Mouse (Mus musculus) embryonic facial prominence, embryonic 12.5 days (tissue): ENCODE data around the gene Brip1. TPM values are rescaled to one million over a fixed set of nuclear protein-coding genes. Genes with fewer than 3 reads are reported as not detected.

Experiments used
- ATAC-seq: fragments of 200-750 bp; cut with Nextera tagmentation; 2 replicates; pipeline ENCODE4 v1.8.0; 2017; ENCODE audit not compliant: insufficient number of reproducible peaks, insufficient read depth, low FRiP score, low TSS enrichment
- H3K27ac ChIP-seq: fragments of 300-500 bp; sonication (generic); 2 replicates; pipeline ENCODE4 v1.5.1; 2016; ENCODE audit warnings: mild to moderate bottlenecking
- H3K27me3 ChIP-seq: fragments of 300-500 bp; sonication (generic); 2 replicates; pipeline ENCODE4 v1.6.1; 2016; ENCODE audit warnings: mild to moderate bottlenecking, moderate library complexity
- H3K36me3 ChIP-seq: fragments of 300-500 bp; sonication (generic); 2 replicates; pipeline ENCODE4 v1.6.1; 2016; ENCODE audit warnings: mild to moderate bottlenecking
- H3K4me1 ChIP-seq: fragments of 300-500 bp; sonication (generic); 2 replicates; pipeline ENCODE4 v1.6.1; 2016
- H3K4me2 ChIP-seq: fragments of 300-500 bp; sonication (generic); replicated peaks from 2 replicates; pipeline ENCODE4 v1.6.1; 2016; ENCODE audit warnings: mild to moderate bottlenecking, moderate library complexity
- H3K4me3 ChIP-seq: fragments of 300-500 bp; sonication (generic); 2 replicates; pipeline ENCODE4 v1.5.1; 2016; ENCODE audit warnings: mild to moderate bottlenecking
- H3K9ac ChIP-seq: fragments of 300-500 bp; sonication (generic); 2 replicates; pipeline ENCODE4 v1.6.1; 2016; ENCODE audit warnings: mild to moderate bottlenecking, moderate library complexity
- H3K9me3 ChIP-seq: fragments of 300-500 bp; sonication (generic); 2 replicates; pipeline ENCODE4 v1.6.1; 2016; ENCODE audit warnings: mild to moderate bottlenecking, moderate library complexity
- WGBS: fragments of 180-500 bp; shearing (Covaris S2); methylation state at CpG from one replicate; pipeline ENCODE4 v1.1.7; 2016; 5-methylcytosine and 5-hydroxymethylcytosine counted together
- polyA plus RNA-seq: library from polyadenylated mRNA; unstranded; fragments of >200 nt; fragmentation: Nextera tagmentation; extraction: Ambion mirVana; gene quantifications from 2 replicates; pipeline ENCODE4 v1.2.1, GENCODE M21; 2016

Gene Brip1
- 9.0 and 9.3 TPM in 2 replicates for polyA plus RNA-seq

DNA sequence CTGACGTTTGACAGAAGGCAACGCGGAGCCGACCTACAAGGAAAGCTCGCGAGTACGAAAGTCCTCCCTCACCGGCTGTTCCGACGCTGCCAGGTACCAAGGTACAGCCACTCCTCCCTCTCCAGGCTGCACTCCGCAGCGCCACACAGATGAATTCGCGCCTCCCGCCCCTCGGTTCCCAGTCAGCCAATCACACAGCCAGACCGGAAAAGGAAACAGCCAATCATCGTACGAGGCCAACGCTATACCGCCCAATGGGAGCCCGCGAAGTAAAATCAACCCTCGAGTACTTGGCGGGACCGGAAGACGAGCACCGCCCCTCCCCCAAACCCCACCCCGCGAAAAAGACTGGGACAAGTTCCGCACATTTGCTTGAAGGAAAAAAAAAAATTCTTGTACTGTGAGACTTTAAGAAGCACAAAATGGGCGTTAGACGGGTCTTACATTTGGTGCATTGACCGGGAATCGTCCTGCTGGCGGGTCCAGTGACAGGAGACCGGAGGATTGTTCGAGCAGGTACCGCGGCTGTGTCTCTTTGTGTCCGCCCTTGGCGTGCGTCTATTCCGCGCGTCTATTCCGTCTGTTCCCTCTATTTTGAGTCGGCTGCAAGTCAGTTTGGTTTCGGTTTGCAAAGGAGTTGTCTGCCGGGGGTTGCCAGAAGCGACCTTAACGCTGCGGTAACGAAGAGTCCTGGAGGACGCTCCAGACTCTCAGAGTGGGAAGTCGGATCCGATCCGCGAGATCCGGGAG lies at the start of gene Brip1:
Gene Brip1, minus strand, starts transcription at position 157 of the 750 bp plus-strand sequence.
- peak within 1 kb of the TSS; percentile 61 for H3K4me2 ChIP-seq
- H3K27ac ChIP-seq: peak within 1 kb of the TSS; percentile 89
- H3K36me3 ChIP-seq: peaks cover 47% of the 10 kb centered on the region
- H3K4me1 ChIP-seq: peaks cover 13% of the 10 kb centered on the region
- peak; percentile 97 for ATAC-seq
- under 1% methylated on average over 60 of the region's 60 CpGs for WGBS
- H3K27me3 ChIP-seq: no peaks in the 10 kb centered on the region
- H3K4me3 ChIP-seq: peak within 1 kb of the TSS; percentile 69
- peaks cover 32% of the 10 kb centered on the region for H3K9me3 ChIP-seq
- peak within 1 kb of the TSS; percentile 81 for H3K9ac ChIP-seq

DNA sequence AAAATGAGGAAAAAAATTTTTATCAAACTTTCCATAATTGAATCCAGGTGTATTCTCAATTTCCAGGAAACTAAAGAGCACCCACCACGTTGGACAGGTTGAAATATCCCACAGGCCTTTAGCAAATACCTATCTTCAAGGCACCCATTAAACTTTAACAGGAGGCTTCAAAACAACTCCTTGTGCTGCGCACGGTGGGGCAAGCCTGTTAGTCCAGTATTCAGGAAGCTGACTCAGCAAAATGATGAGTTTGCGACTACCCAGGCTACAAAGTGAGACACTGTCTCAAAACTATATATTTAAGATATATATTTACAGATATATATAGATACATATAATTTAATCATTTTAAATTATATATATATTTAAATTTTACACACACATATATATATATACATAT lies 31.5 kb upstream of the Brip1 start:
- H3K9me3 ChIP-seq: no peaks in the 10 kb centered on the region
- no peaks in the 10 kb centered on the region for H3K4me1 ChIP-seq
- H3K4me3 ChIP-seq: no peak overlapping the region
- WGBS: 71% methylated on average over 4 of the region's 4 CpGs
- no peak overlapping the region for H3K4me2 ChIP-seq
- no peak for ATAC-seq
- no peaks in the 10 kb centered on the region for H3K27me3 ChIP-seq
- H3K36me3 ChIP-seq: peaks cover 41% of the 10 kb centered on the region
- H3K9ac ChIP-seq: no peak overlapping the region
- no peak overlapping the region for H3K27ac ChIP-seq

DNA sequence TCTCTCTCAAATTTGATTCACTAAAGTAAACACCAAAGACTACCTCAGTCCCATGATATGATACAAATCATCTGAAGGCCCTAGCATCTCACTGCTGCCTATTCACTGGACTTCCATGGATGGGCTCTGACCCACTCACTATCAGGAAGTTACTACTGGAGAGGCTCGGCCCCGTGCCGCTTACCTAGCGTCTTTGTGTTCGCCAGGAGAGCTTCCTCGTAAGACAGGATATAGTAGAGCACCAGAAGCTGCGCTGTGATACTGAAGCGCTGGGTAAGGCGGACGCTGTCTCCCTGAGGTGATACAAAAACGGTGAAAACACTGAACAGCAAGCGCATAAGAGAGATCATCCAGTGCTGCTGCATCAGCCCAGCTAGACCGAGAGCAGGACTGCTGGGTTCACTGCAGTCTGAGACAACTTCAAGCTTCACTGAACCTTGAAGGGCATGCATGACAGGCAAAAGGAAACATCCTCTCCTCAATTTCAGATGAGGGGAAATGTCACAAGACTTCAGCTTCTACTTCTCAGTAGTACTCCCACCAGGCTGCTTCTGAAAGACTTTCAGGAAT lies 30.9 kb upstream of the Brip1 start:
- peaks cover 43% of the 10 kb centered on the region for H3K36me3 ChIP-seq
- no peak for ATAC-seq
- H3K9me3 ChIP-seq: no peaks in the 10 kb centered on the region
- H3K27ac ChIP-seq: no peak overlapping the region
- H3K4me2 ChIP-seq: no peak overlapping the region
- no peaks in the 10 kb centered on the region for H3K4me1 ChIP-seq
- no peak overlapping the region for H3K4me3 ChIP-seq
- no peaks in the 10 kb centered on the region for H3K27me3 ChIP-seq
- 94% methylated on average over 13 of the region's 13 CpGs for WGBS
- no peak overlapping the region for H3K9ac ChIP-seq

DNA sequence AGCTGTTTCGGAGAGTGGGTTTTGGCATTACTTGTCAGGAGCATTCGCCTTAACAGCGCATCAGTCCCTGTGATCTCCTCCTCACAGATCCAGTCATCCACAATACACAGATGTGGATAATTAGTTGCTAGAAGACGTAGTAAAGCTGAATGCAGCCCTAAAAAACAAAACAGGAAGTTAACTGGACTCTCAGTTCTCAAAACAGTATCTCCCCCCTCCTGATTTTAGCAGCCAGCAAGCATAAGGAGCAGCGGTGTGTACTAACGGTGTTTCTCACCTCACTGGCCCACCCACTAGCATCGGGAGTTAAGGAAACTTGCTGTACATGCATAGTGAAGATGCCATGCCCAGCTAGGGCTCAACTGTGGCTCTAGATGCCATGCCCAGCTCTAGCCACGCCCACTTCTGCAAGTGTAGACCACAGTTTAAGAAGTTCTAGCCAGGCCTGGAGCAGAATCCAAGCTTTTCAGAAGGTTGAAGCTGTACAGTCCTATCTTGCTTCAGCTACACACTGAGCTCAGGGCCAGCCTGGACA lies 25.7 kb upstream of the Brip1 start:
- Histone ChIP-seq H3K4me2 (no peak overlapping the region), H3K9ac (no peak overlapping the region), H3K9me3 (no peaks in the 10 kb centered on the region), H3K27me3 (no peaks in the 10 kb centered on the region), H3K36me3 (peaks cover 54% of the 10 kb centered on the region), H3K4me3 (no peak overlapping the region), H3K27ac (no peak overlapping the region), H3K4me1 (no peaks in the 10 kb centered on the region)
- no peak for ATAC-seq
- 87% methylated on average over 8 of the region's 8 CpGs for WGBS

DNA sequence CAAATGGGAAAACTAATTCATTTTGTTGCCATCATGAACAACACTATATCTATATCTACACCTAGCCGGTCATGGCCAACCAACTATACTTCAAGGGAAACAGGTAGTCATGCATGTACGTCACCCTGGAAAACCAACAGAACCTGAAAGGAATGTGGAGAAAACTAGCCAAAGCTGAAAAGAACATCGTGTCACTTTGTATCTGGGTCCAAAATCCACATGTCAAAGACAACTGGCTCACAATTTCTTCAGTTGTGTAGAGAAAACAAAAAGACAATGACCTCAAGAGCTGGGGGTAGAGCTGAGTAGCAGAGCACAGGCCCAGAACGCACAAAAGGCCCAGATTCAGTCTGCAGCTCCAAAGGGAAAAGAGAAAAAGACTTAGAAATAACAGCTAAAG lies 24.8 kb upstream of the Brip1 start:
- Histone ChIP-seq H3K27ac (no peak overlapping the region), H3K27me3 (no peaks in the 10 kb centered on the region), H3K4me1 (no peaks in the 10 kb centered on the region), H3K4me3 (no peak overlapping the region), H3K4me2 (no peak overlapping the region), H3K36me3 (peaks cover 51% of the 10 kb centered on the region), H3K9me3 (no peaks in the 10 kb centered on the region), H3K9ac (no peak overlapping the region)
- no peak for ATAC-seq
- 91% methylated on average over 4 of the region's 4 CpGs for WGBS

DNA sequence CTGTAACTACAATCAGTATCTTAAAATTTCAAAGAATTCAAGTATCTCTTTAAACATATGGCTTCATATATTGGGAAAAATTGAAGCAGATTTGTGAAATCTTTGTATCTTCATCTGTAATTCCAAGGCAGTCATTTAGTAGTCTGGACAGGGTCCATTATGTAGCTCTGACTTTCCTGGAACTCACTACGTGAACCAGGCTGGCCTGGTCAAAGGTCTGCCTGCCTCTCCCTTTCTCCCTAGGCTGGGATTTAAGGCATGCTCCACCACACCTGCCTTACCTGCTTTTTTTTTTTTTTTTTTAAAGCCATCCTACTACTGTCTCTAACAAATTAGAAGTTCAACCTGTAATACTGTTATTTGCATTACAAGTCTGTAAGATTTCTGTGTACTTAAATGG lies 10.8 kb upstream of the Brip1 start:
- Histone ChIP-seq H3K9ac (no peak overlapping the region), H3K27me3 (no peaks in the 10 kb centered on the region), H3K4me3 (no peak overlapping the region), H3K4me2 (no peak overlapping the region), H3K27ac (no peak overlapping the region), H3K9me3 (no peaks in the 10 kb centered on the region), H3K36me3 (peaks cover 64% of the 10 kb centered on the region), H3K4me1 (no peaks in the 10 kb centered on the region)
- no peak for ATAC-seq
- WGBS: 83% methylated on average over 1 of the region's 1 CpGs

DNA sequence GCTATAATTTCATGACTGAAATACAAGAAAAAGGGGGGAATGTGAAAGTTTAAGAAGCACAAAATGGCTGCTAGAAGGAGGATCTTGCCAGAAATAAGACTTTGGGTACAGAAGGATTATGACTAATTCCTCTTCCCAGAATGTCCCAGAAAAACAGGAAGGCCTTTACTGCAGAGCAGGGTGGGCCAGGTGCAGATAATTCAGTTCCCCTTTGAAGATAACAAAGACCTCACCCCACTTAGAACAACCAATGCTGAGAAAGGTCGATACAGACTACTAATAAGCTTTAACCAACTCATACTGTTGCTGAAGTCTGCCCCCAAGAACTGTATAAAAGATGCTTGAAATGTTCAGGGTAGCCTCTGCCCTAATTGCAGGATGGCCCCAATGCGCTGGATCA lies 8.1 kb upstream of the Brip1 start:
- Histone ChIP-seq H3K27ac (no peak overlapping the region), H3K9me3 (peaks cover 17% of the 10 kb centered on the region), H3K4me2 (no peak overlapping the region), H3K27me3 (no peaks in the 10 kb centered on the region), H3K9ac (no peak overlapping the region), H3K4me1 (no peaks in the 10 kb centered on the region), H3K36me3 (peaks cover 68% of the 10 kb centered on the region), H3K4me3 (no peak overlapping the region)
- ATAC-seq: no peak
- 93% methylated on average over 2 of the region's 2 CpGs for WGBS

DNA sequence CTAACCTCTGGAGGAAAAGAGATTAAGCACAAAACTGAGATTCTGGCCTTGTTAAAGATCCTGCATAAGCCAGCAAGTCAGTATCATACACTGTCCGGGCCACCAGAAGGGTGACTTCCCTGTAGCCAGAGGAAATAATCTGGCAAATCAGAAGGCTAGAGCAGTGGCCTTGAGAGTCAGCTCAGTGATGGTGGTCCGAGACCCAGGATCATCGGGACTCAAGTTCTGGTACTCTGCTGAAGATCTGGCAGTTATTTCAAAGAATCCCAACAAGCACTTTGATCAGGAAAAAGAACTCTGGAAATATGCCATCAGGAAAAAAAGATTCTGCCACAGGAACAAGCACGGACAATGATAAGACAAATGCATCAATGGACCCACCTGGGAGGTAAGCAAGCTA lies 4.9 kb upstream of the Brip1 start:
- Histone ChIP-seq H3K9ac (no peak overlapping the region), H3K27ac (no peak overlapping the region), H3K4me2 (no peak overlapping the region), H3K9me3 (peaks cover 32% of the 10 kb centered on the region), H3K27me3 (no peaks in the 10 kb centered on the region), H3K4me3 (no peak overlapping the region), H3K36me3 (peaks cover 74% of the 10 kb centered on the region), H3K4me1 (peaks cover 8% of the 10 kb centered on the region)
- ATAC-seq: no peak
- over 99% methylated on average over 4 of the region's 4 CpGs for WGBS

DNA sequence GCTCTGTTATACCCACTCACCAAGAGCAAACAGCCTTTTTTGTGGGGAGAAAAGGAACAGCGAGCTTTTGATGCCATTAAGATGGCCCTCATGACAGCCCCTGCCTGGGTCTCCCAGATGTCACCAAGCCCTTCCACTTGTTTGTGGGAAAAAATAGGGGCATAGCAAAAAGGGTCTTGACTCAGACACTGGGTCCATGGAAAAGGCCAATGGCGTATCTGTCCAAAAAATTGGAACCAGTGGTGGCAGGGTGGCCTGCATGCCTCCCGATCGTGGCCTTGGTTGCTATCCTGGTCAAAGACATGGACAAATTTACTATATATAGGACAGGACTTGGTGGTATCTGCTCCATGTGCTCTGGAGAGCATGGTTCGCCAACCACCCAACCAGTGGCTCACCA lies 4.0 kb upstream of the Brip1 start:
- Histone ChIP-seq H3K27me3 (no peaks in the 10 kb centered on the region), H3K4me2 (no peak overlapping the region), H3K4me1 (peaks cover 10% of the 10 kb centered on the region), H3K4me3 (no peak overlapping the region), H3K27ac (no peak overlapping the region), H3K9ac (no peak overlapping the region), H3K36me3 (peaks cover 74% of the 10 kb centered on the region), H3K9me3 (peaks cover 32% of the 10 kb centered on the region)
- ATAC-seq: no peak
- WGBS: 98% methylated on average over 5 of the region's 5 CpGs

DNA sequence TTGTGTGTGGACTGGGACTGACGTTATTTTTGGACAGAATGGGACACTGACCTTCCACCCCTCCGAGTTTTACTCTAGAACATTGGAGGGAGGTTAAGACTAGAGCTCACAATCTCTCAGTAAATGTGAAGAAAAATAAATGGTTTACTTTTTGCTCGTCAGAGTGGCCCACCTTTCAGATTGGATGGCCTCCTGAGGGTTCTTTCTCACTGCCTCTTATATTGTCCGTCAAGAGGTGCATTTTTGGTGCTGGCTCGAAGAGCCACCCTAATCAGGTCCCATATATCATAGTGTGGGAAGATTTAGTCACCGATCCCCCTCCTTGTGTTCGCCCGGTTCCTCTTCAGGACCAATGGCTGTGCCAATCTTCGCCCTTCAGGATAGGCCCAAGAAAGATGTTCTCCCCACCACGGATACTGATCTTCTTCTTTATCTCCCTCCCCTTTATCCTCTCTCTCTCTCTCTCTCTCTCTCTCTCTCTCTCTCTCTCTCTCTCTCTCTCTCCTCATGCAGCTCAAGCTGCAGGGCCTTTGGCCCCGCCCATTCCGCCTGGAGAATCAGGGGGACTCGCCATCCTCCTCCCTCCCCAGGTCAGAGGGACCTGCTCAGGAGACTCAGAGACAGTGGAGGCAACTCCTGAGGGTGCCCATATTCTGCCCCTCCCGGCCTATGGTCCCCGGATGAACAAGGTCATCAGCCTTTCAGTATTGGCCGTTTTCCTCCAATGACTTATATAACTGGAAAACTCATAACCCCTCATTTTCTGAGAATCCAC lies 1.1 kb upstream of the Brip1 start:
- Histone ChIP-seq H3K27ac (peak overlapping the region; percentile 89), H3K36me3 (peaks cover 49% of the 10 kb centered on the region), H3K4me2 (peak overlapping the region; percentile 61), H3K9ac (peak overlapping the region; percentile 81), H3K27me3 (no peaks in the 10 kb centered on the region), H3K9me3 (peaks cover 32% of the 10 kb centered on the region), H3K4me1 (peaks cover 13% of the 10 kb centered on the region), H3K4me3 (peak overlapping the region; percentile 69)
- 60% methylated on average over 16 of the region's 16 CpGs for WGBS
- no peak for ATAC-seq

DNA sequence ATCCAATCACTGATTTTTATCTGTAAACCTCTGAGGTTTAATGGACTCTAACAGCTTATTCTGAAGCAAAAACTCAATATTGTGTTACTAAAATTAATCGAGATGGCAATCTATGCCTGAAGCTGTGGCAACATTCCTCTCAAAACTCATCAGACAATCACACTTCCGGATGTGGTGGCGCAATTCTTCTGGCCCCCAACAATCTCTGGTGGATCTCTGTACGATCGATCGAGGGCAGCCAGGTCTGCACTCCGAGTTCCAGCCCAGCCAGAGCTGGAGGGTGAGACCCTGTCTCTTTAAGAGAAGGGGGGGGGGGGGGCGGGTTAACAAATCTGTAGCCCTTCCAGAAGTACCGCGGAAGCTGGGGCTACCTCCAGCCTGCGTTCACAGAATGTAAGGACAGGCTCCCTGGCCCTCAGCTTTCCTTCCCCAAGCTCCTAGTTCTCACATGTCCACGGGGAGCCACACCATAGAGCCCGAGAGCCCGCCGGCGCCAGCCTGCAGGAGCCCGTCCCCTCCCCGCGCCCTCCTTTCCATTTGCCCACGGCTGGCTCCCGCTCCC lies 452 bp downstream of the Brip1 start:
- H3K4me1 ChIP-seq: peaks cover 13% of the 10 kb centered on the region
- no peaks in the 10 kb centered on the region for H3K27me3 ChIP-seq
- peak overlapping the region; percentile 61 for H3K9ac ChIP-seq
- peak overlapping the region; percentile 59 for H3K4me2 ChIP-seq
- H3K9me3 ChIP-seq: peaks cover 27% of the 10 kb centered on the region
- H3K4me3 ChIP-seq: peak overlapping the region; percentile 69
- H3K27ac ChIP-seq: peak overlapping the region; percentile 89
- peak; percentile 79 for ATAC-seq
- 1% methylated on average over 21 of the region's 21 CpGs for WGBS
- H3K36me3 ChIP-seq: peaks cover 40% of the 10 kb centered on the region
